Mouse (Mus musculus): ENCODE results near the gene Htr2c.

GRCm38 (mm10) chrX:147071622-147072021 is 109.3 kb downstream of the Htr2c start:
- TF ChIP-seq CTCF (IDR thresholded peaks at IDR 0.05; ENCODE audit: extremely low read depth, insufficient read length, insufficient replicate concordance, low read depth, low read length) (no peak), POLR2A (IDR thresholded peaks at IDR 0.05; ENCODE audit: low read depth, low read length) (no peak)

Data from small intestine, adult 2 months (tissue).